Mouse (Mus musculus) ES-E14 (cell line): ENCODE data around the gene Tctn1.

Source experiments
- CHD2 ChIP-seq: IDR thresholded peaks from 2 replicates; pipeline ENCODE4 v1.6.1; 2014; ENCODE audit warnings: mild to moderate bottlenecking, low read depth, low read length, inconsistent platforms
- HCFC1 ChIP-seq: IDR thresholded peaks from 2 replicates; pipeline ENCODE4 v1.6.1; 2012; ENCODE audit warnings: low read length, inconsistent platforms, borderline replicate concordance; ENCODE audit not compliant: insufficient read depth
- MAFK ChIP-seq: IDR thresholded peaks from 2 replicates; pipeline ENCODE4 v1.6.1; 2014; ENCODE audit warnings: mild to moderate bottlenecking, low read depth, low read length, inconsistent platforms; ENCODE audit not compliant: insufficient read depth
- ZNF384 ChIP-seq: IDR thresholded peaks from 2 replicates; pipeline ENCODE4 v1.6.1; 2012; ENCODE audit warnings: low read depth, low read length, inconsistent platforms

- TF ChIP-seq MAFK: no peak
- TF ChIP-seq CHD2: no peak
- TF ChIP-seq HCFC1: no peak
- TF ChIP-seq ZNF384: no peak
Measured at GRCm38 (mm10) chr5:122279799-122280421, 15.7 kb upstream of the Tctn1 start.
